Mouse (Mus musculus): Measurements from ENCODE around the gene Npas2. TPM values are rescaled to one million over a fixed set of nuclear protein-coding genes. Genes with fewer than 3 reads are reported as not detected.

Npas2 gene
- polyA plus RNA-seq, 1 experiment from 2014 or later = 1.3 TPM

- Histone ChIP-seq H3K4me3 (ENCODE audit: control insufficient read depth in 1 of 2, insufficient read depth in 1 of 2, low read depth in 1 of 2, low read length in 2 of 2) (no peak overlapping the region), H3K27ac (replicated peaks in 1 of 2; ENCODE audit: control insufficient read depth in 1 of 2, insufficient read depth in 1 of 2, low read depth in 2 of 2, low read length in 2 of 2) (no peak overlapping the region), H3K4me1 (ENCODE audit: control insufficient read depth in 2 of 2, insufficient read depth in 2 of 2, low read length in 2 of 2) (peaks cover 12 to 28% of the 10 kb centered on the region in 2 experiments), H3K9ac (ENCODE audit: low read length) (no peak overlapping the region), H3K27me3 (ENCODE audit: control insufficient read depth, insufficient read depth, low read length) (no peaks in the 10 kb centered on the region), H3K4me2 (ENCODE audit: low read length) (no peak overlapping the region), H3K9me3 (ENCODE audit: control insufficient read depth, low read length) (no peaks in the 10 kb centered on the region), H3K36me3 (ENCODE audit: control insufficient read depth, insufficient read depth, low read length) (no peaks in the 10 kb centered on the region)
- ATAC-seq (ENCODE audit: insufficient number of reproducible peaks, insufficient read depth, low FRiP score, low read depth) = no peak
- WGBS = 30% methylated on average over 15 of the region's 15 CpGs
Observed at GRCm38 (mm10) chr1:39335561-39336196, 142.1 kb downstream of the Npas2 start.

DNA sequence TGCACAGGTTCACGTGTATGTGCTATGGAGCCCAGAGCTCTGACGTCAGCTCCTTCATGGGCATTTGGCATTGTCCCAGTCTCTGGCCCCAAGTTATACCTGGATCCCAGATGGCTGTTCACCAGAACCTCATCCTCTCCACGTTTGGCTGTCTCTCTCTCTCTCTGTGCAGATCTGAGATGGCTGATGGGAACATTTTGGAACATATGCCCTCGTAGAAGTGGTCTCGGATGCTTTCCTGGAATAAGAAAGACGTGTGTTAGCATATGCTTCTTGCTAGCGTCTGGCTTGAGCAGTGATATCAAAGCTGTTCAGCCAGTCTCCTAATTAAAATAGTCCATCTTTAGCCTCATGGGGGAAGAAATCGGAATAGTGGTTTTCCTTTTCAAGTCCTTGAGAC lies 143.3 kb downstream of the Npas2 start:
- H3K4me2 ChIP-seq (ENCODE audit: low read length) = no peak overlapping the region
- H3K27me3 ChIP-seq (ENCODE audit: control insufficient read depth, insufficient read depth, low read length) = no peaks in the 10 kb centered on the region
- no peaks in the 10 kb centered on the region for H3K36me3 ChIP-seq (ENCODE audit: control insufficient read depth, insufficient read depth, low read length)
- WGBS = 81% methylated on average over 8 of the region's 8 CpGs
- no peak overlapping the region for H3K27ac ChIP-seq (replicated peaks in 1 of 2; ENCODE audit: control insufficient read depth in 1 of 2, insufficient read depth in 1 of 2, low read depth in 2 of 2, low read length in 2 of 2)
- H3K4me1 ChIP-seq (ENCODE audit: control insufficient read depth in 2 of 2, insufficient read depth in 2 of 2, low read length in 2 of 2) = peaks cover 4 to 18% of the 10 kb centered on the region in 2 experiments
- no peak overlapping the region for H3K4me3 ChIP-seq (ENCODE audit: control insufficient read depth in 1 of 2, insufficient read depth in 1 of 2, low read depth in 1 of 2, low read length in 2 of 2)
- H3K9ac ChIP-seq (ENCODE audit: low read length) = no peak overlapping the region
- no peak for ATAC-seq (ENCODE audit: insufficient number of reproducible peaks, insufficient read depth, low FRiP score, low read depth)
- no peaks in the 10 kb centered on the region for H3K9me3 ChIP-seq (ENCODE audit: control insufficient read depth, low read length)

DNA sequence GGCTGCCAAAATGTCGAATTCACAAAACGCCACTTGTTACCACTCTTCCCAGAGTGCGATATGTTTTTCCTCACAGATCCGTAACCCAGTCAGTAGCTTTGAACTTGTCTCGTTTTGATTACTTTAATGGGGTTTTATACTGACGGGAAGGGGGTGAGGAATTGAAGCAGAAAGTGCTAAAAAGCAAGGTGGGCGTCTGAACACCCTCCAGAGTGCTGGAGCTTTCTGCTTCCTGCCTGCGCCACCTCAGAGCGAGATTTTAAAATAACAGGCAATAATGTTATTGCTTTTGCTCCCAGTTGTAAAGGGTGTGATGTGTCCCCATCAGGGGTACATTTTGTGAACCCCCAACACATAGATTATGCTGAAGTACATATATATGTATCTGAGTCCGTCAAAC lies 145.3 kb downstream of the Npas2 start:
- H3K27me3 ChIP-seq (ENCODE audit: control insufficient read depth, insufficient read depth, low read length) = no peaks in the 10 kb centered on the region
- H3K4me2 ChIP-seq (ENCODE audit: low read length) = no peak overlapping the region
- peaks cover 2 to 10% of the 10 kb centered on the region in 2 experiments for H3K4me1 ChIP-seq (ENCODE audit: control insufficient read depth in 2 of 2, insufficient read depth in 2 of 2, low read length in 2 of 2)
- H3K4me3 ChIP-seq (ENCODE audit: control insufficient read depth in 1 of 2, insufficient read depth in 1 of 2, low read depth in 1 of 2, low read length in 2 of 2) = no peak overlapping the region
- 73% methylated on average over 10 of the region's 10 CpGs for WGBS
- H3K9ac ChIP-seq (ENCODE audit: low read length) = no peak overlapping the region
- no peak overlapping the region for H3K27ac ChIP-seq (replicated peaks in 1 of 2; ENCODE audit: control insufficient read depth in 1 of 2, insufficient read depth in 1 of 2, low read depth in 2 of 2, low read length in 2 of 2)
- H3K9me3 ChIP-seq (ENCODE audit: control insufficient read depth, low read length) = no peaks in the 10 kb centered on the region
- no peaks in the 10 kb centered on the region for H3K36me3 ChIP-seq (ENCODE audit: control insufficient read depth, insufficient read depth, low read length)
- no peak for ATAC-seq (ENCODE audit: insufficient number of reproducible peaks, insufficient read depth, low FRiP score, low read depth)

- H3K9me3 ChIP-seq (ENCODE audit: control insufficient read depth, low read length) = no peaks in the 10 kb centered on the region
- H3K4me2 ChIP-seq (ENCODE audit: low read length) = no peak overlapping the region
- no peak overlapping the region for H3K4me3 ChIP-seq (ENCODE audit: control insufficient read depth in 1 of 2, insufficient read depth in 1 of 2, low read depth in 1 of 2, low read length in 2 of 2)
- 64% methylated on average over 5 of the region's 5 CpGs for WGBS
- ATAC-seq (ENCODE audit: insufficient number of reproducible peaks, insufficient read depth, low FRiP score, low read depth) = no peak
- H3K27ac ChIP-seq (replicated peaks in 1 of 2; ENCODE audit: control insufficient read depth in 1 of 2, insufficient read depth in 1 of 2, low read depth in 2 of 2, low read length in 2 of 2) = no peak overlapping the region
- no peaks in the 10 kb centered on the region for H3K36me3 ChIP-seq (ENCODE audit: control insufficient read depth, insufficient read depth, low read length)
- peaks cover 2 to 10% of the 10 kb centered on the region in 2 experiments for H3K4me1 ChIP-seq (ENCODE audit: control insufficient read depth in 2 of 2, insufficient read depth in 2 of 2, low read length in 2 of 2)
- no peak overlapping the region for H3K9ac ChIP-seq (ENCODE audit: low read length)
- H3K27me3 ChIP-seq (ENCODE audit: control insufficient read depth, insufficient read depth, low read length) = no peaks in the 10 kb centered on the region
Observed at GRCm38 (mm10) chr1:39339455-39339854, 145.9 kb downstream of the Npas2 start.

DNA sequence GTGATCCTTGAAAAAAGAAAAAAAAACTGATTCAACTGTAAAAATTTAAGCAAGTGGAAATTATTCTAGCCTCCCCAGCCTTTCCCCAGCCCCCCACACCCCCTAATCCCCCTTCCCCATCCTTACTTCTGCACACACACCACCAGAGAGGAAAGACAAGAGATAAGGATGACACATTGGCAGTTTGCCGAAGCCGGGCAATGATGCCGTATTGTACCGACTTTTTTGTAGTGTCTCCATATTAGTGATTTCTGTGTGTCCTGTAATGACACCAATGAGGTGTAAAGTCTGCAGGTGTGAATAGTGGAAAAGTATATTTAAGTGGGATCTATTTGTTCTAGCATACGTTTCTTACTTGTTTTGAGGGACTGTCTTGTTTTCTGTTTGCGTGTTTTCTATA lies 146.6 kb downstream of the Npas2 start:
- no peaks in the 10 kb centered on the region for H3K9me3 ChIP-seq (ENCODE audit: control insufficient read depth, low read length)

GRCm38 (mm10) chr1:39340647-39341046 lies 147.1 kb downstream of the Npas2 start:
- H3K27ac ChIP-seq (replicated peaks in 1 of 2; ENCODE audit: control insufficient read depth in 1 of 2, insufficient read depth in 1 of 2, low read depth in 2 of 2, low read length in 2 of 2) = no peak overlapping the region
- WGBS = 19% methylated on average over 8 of the region's 8 CpGs
- no peak overlapping the region for H3K9ac ChIP-seq (ENCODE audit: low read length)
- no peaks in the 10 kb centered on the region for H3K27me3 ChIP-seq (ENCODE audit: control insufficient read depth, insufficient read depth, low read length)
- no peaks in the 10 kb centered on the region for H3K9me3 ChIP-seq (ENCODE audit: control insufficient read depth, low read length)
- ATAC-seq (ENCODE audit: insufficient number of reproducible peaks, insufficient read depth, low FRiP score, low read depth) = no peak; the same call in 1 of the 2 replicates
- H3K4me2 ChIP-seq (ENCODE audit: low read length) = no peak overlapping the region
- no peaks in the 10 kb centered on the region for H3K36me3 ChIP-seq (ENCODE audit: control insufficient read depth, insufficient read depth, low read length)
- no peak overlapping the region for H3K4me3 ChIP-seq (ENCODE audit: control insufficient read depth in 1 of 2, insufficient read depth in 1 of 2, low read depth in 1 of 2, low read length in 2 of 2)
- peaks cover 2 to 8% of the 10 kb centered on the region in 2 experiments for H3K4me1 ChIP-seq (ENCODE audit: control insufficient read depth in 2 of 2, insufficient read depth in 2 of 2, low read length in 2 of 2)

More for the DNA sequence above, 146.6 kb downstream of the Npas2 start:
- Histone ChIP-seq H3K27ac (replicated peaks in 1 of 2; ENCODE audit: control insufficient read depth in 1 of 2, insufficient read depth in 1 of 2, low read depth in 2 of 2, low read length in 2 of 2) (no peak overlapping the region), H3K27me3 (ENCODE audit: control insufficient read depth, insufficient read depth, low read length) (no peaks in the 10 kb centered on the region), H3K9ac (ENCODE audit: low read length) (no peak overlapping the region), H3K36me3 (ENCODE audit: control insufficient read depth, insufficient read depth, low read length) (no peaks in the 10 kb centered on the region), H3K4me3 (ENCODE audit: control insufficient read depth in 1 of 2, insufficient read depth in 1 of 2, low read depth in 1 of 2, low read length in 2 of 2) (no peak overlapping the region), H3K4me2 (ENCODE audit: low read length) (no peak overlapping the region), H3K4me1 (ENCODE audit: control insufficient read depth in 2 of 2, insufficient read depth in 2 of 2, low read length in 2 of 2) (peaks cover 2 to 10% of the 10 kb centered on the region in 2 experiments)
- WGBS = 38% methylated on average over 6 of the region's 6 CpGs
- no peak for ATAC-seq (ENCODE audit: insufficient number of reproducible peaks, insufficient read depth, low FRiP score, low read depth)

DNA sequence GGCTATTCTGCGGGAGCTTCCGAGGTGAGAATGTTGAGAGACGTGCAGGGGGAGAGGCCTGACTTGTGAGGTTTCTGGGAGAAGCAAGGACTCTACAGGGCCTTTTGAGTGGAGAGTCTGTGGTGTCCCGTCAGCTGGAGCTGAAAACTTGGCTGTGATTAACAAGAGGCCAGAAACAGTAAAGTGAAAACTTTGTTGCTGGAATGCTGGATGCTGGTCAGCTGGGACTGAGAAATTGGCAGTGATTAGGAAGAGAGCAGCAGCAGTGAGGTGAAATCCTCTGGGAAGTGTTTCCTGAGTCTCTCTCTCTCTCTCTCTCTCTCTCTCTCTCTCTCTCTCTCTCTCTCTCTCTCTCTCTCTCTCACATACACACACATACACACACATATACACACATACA lies 148.3 kb downstream of the Npas2 start:
- Histone ChIP-seq H3K27me3 (ENCODE audit: control insufficient read depth, insufficient read depth, low read length) (no peaks in the 10 kb centered on the region), H3K27ac (replicated peaks in 1 of 2; ENCODE audit: control insufficient read depth in 1 of 2, insufficient read depth in 1 of 2, low read depth in 2 of 2, low read length in 2 of 2) (no peak overlapping the region), H3K9ac (ENCODE audit: low read length) (no peak overlapping the region), H3K4me3 (ENCODE audit: control insufficient read depth in 1 of 2, insufficient read depth in 1 of 2, low read depth in 1 of 2, low read length in 2 of 2) (no peak overlapping the region), H3K36me3 (ENCODE audit: control insufficient read depth, insufficient read depth, low read length) (no peaks in the 10 kb centered on the region), H3K4me1 (ENCODE audit: control insufficient read depth in 2 of 2, insufficient read depth in 2 of 2, low read length in 2 of 2) (no peaks in the 10 kb centered on the region), H3K4me2 (ENCODE audit: low read length) (no peak overlapping the region), H3K9me3 (ENCODE audit: control insufficient read depth, low read length) (no peaks in the 10 kb centered on the region)
- ATAC-seq (ENCODE audit: insufficient number of reproducible peaks, insufficient read depth, low FRiP score, low read depth) = no peak
- 79% methylated on average over 4 of the region's 4 CpGs for WGBS

DNA sequence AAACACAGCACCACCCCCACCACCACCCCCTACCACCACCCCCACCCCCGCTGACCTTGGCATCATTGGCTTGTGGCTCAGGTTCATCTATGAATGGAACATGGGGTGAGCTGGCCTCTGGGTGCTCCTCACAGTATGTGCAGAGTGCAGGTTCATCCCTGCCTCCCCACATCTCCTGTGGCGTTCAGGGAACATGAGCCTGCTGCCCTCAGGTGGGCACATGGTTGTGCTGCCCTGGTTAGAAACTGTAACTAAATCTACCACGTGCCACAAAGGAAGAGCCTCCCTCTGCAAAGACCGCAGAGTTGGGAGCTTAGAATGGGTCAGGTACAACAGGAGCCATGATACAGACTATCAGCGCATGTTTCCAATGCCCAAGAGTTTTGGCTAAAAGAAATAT lies 149.7 kb downstream of the Npas2 start:
- 80% methylated on average over 5 of the region's 5 CpGs for WGBS
- H3K4me1 ChIP-seq (ENCODE audit: control insufficient read depth in 2 of 2, insufficient read depth in 2 of 2, low read length in 2 of 2) = no peaks in the 10 kb centered on the region

More for the DNA sequence above, 149.7 kb downstream of the Npas2 start:
- ATAC-seq (ENCODE audit: insufficient number of reproducible peaks, insufficient read depth, low FRiP score, low read depth) = no peak
- no peak overlapping the region for H3K9ac ChIP-seq (ENCODE audit: low read length)
- no peak overlapping the region for H3K4me3 ChIP-seq (ENCODE audit: control insufficient read depth in 1 of 2, insufficient read depth in 1 of 2, low read depth in 1 of 2, low read length in 2 of 2)
- no peak overlapping the region for H3K4me2 ChIP-seq (ENCODE audit: low read length)
- H3K36me3 ChIP-seq (ENCODE audit: control insufficient read depth, insufficient read depth, low read length) = no peaks in the 10 kb centered on the region
- no peaks in the 10 kb centered on the region for H3K27me3 ChIP-seq (ENCODE audit: control insufficient read depth, insufficient read depth, low read length)
- H3K27ac ChIP-seq (replicated peaks in 1 of 2; ENCODE audit: control insufficient read depth in 1 of 2, insufficient read depth in 1 of 2, low read depth in 2 of 2, low read length in 2 of 2) = no peak overlapping the region
- H3K9me3 ChIP-seq (ENCODE audit: control insufficient read depth, low read length) = no peaks in the 10 kb centered on the region

Data from heart, embryonic 14.5 days (tissue).